Mouse (Mus musculus) erythroid progenitor cell, adult 5-6 weeks (primary cell): ENCODE measurements around the gene Syne1. TPM values are rescaled to one million over a fixed set of nuclear protein-coding genes. Genes with fewer than 3 reads are reported as not detected.
"Not testable (repeated sequence)": the region's sequence is repeated elsewhere in the genome, so short reads cannot be mapped to it uniquely, and the experiment has no call there.

Experiments
- ATAC-seq: replicated peaks from 2 replicates; pipeline ENCODE4 v1.8.0; 2016; ENCODE audit warnings: moderate number of reproducible peaks, mild to moderate bottlenecking, moderate TSS enrichment, inconsistent platforms; ENCODE audit not compliant: poor library complexity, low FRiP score, severe bottlenecking
- total RNA-seq, 2 experiments: library from RNA; stranded (forward) in 1 of 2; stranded (reverse) in 1 of 2; fragments of 150-400 nt in 1 of 2; fragments of 186-747, 209-891 nt in 1 of 2; gene quantifications; 2 replicates each; pipeline versions ENCODE4 v1.2.3 to v1.2.4; 2015 to 2017; ENCODE audit warnings: low replicate concordance in 2 of 2

Gene Syne1
- total RNA-seq, 2 experiments from 2014 or later = 36.0 to 49.8 TPM

DNA sequence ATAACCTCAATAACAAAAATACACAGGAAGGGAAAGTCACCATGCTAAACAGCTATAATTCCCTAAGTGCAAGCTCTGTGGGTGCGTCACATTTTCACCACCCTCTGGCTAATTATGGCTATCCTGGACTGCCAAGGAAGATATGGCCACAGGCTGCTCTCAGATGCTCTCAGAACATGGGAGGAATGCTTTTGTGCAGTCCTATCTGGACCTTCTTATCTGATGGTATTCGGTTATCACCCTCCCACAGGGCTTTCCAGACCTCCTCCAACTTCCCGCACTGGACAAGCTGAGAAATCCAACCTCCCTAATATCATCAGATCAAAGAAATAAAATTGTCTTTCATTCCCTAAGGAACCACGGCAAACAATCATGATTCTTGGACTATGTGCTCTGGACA lies 28.4 kb downstream of the Syne1 start:
- no peak for ATAC-seq

DNA sequence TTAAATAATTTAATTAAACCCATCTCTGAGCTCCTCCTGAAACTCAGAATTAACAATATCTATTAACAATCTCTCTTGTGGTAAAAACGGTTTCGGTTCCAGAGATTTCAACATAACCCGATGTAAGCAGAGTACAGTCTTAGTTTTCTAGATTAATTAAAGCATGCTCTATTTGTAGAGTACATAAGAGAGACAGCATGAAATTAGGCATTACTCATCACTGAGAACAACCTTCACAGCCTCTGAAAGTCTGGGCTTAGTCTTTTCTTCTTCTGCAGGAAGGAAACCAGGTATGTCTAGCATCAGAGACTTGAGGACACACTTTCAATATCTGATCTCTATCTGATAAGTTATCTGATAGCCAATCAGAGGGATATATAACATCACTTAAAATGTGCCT lies 29.0 kb downstream of the Syne1 start:
- ATAC-seq = no peak

DNA sequence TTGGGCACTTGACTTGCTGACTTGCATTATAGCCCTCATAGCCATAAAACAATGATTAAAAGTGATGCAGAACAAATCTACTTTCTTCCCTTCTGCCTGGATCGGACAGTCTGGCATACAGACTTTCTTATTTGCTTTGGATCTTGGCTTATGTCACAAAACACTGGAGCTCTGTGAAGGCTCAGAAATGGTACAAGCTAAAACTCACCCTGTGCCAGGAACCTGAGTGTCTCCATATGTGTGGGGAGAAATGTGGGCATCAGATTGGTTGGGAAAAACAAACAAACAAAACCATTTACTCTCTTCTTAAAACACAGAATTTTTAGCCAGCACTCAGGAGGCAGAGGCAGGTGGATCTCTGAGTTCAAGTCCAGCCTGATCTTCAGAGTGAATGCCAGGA lies 30.6 kb downstream of the Syne1 start:
- no peak for ATAC-seq

DNA sequence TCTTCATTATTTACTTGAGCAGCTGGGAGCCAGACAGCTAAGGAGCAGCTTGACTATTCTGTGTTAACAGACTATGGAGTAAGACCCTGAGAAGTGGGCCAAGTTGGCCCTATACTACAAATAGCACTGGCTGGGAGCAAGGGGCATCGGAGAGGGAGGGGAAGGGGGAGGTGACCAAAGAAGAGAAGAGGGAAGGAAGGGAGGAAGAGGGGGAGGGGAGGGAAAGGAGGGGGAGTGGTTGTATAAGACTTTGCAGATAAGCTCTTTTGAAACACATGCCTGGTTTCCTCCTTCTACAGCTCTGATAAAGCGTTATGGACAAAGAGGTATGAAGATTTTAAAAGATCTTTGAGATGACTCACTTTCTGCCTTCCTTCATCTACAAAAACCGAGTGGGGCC lies 36.0 kb downstream of the Syne1 start:
- ATAC-seq = no peak

DNA sequence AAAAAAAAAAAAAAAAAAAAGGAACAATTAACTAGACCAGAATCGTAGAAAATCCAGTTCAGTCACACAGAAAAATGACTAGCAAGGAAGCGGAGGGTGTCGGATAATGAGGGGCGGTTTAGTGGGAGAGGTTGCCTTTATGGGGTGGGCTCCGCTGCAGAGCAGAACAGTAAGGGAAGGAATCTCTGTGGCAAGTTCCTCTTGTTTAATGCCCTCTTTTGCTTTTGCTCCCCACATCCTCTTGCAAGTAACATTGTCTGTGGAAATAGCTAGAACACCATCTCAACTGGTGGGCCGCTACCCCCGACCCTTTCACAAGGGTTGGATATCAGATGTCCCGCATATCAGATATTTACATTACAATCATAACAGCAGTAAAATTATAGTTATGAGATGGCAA lies 37.1 kb downstream of the Syne1 start:
- no peak for ATAC-seq

DNA sequence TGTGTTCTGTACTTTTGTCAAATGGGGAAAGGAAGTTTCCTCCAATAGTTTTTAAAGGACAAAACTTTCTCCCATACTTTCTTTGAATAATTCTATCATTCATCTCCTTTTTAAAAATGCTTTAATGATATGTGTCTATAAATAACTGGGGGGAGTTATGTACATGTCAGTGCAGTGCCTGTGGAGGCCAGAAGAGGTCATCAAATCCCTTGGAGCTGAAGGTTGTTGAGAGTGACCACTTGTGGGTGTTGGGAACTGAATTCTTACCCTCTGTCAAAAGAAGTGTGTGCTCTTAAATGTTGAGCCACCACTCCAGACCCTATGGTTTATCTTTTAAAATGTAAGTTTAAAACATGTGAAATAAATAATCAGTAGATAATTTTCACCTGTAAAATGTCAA lies 39.0 kb downstream of the Syne1 start:
- no peak for ATAC-seq

DNA sequence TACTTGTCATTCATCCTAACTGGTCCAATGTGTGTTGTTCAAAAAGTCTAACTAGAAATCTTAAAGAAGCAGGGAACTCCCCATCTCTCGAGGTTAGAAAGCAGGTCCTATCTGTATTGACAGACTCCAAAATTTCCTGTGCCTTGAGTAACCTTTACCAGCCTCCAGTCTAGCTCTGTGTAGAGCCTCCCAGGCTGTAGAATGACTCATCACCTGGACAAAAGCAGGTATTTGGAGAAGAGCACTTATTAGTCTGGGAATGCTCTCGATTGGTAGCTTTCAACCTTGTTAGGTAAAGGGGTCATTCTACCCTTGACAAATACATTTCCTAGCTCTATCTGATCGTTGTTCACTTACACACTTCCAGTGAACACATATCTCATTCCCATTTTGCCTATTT lies 39.9 kb downstream of the Syne1 start:
- no peak for ATAC-seq

DNA sequence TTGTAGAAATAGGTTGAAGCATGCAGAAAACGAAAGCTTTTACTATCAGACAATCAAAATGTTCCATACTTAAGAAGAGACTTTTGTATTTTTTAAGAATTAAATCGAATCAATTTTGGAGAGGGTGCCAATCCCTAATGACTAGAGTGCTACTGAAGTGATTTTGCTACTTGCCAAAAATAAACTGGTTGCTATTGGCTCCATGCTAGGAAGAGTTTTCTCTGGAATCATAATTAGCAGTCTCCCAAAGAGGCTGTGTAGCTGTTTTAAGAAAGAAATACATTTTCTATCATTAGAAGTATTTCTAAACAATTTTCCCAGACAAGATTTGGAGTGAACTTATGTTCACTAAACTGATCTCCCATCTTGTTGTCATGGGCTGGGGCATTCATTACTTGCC lies 43.8 kb downstream of the Syne1 start:
- no peak for ATAC-seq

DNA sequence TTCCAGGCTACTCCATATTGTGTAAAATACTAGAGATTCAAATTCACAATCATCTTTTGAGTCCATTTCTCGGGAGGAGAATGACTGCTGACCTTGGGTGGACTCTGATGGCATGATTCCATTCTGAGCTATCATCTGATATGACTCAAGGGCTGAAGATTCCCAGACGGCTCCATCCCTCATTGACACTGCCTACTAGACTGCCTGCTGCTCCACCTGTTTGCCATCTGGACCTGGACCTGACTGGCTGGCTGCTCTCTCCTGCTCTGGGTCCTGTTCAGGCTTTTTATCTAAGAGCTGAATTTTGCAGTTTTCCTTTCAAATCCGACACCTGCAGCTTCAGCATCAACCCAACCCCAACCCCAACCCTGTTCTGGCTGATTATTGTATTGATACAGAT lies 46.5 kb downstream of the Syne1 start:
- ATAC-seq = no peak

DNA sequence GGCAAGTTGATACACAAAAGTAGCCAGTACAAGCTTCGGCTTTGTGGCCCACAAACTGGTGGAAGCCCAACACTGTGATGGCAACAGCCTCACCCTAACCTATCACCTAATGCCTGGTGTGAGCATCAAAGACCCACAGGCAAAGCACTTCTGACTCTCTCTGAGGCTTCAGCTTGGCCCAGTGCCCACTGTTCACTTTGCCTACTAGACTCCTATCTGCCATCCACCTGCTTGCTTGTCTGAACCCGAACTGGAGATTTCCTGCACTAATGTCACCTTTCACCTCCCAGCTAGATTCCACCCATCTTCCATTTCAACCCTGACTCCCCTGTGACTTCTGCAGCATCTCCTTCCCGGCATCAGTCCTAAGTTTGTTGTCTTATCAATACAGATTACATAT lies 47.4 kb downstream of the Syne1 start:
- no peak for ATAC-seq

DNA sequence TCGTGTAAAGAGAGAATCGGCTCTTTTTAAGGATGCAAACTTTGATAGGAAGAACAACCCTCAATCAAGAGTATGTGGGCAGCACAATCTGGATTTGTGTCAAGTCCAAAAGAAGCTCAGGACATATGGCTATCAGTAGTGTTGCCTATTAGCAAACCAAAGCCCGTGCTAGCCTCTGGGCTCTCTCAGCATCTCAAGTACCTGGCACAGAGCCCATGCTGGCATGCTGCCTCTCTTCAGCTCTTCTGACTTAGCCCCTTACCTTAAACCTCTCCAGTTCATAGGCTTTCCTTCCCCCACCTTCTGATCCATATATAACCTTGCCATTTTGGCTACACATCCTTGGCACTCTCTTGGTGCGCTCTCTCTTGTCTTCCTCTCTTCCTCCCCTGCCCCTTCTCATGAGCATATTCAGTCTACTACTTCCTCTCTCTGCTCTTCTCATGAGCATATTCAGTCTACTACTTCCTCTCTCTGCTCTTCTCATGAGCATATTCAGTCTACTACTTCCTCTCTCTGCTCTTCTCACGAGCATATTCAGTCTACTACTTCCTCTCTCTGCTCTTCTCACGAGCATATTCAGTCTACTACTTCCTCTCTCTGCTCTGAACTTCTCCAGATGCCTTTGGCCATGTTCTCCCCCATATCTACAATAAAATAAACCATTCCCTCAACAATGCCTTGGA lies 51.5 kb downstream of the Syne1 start:
- ATAC-seq = not testable (repeated sequence)

DNA sequence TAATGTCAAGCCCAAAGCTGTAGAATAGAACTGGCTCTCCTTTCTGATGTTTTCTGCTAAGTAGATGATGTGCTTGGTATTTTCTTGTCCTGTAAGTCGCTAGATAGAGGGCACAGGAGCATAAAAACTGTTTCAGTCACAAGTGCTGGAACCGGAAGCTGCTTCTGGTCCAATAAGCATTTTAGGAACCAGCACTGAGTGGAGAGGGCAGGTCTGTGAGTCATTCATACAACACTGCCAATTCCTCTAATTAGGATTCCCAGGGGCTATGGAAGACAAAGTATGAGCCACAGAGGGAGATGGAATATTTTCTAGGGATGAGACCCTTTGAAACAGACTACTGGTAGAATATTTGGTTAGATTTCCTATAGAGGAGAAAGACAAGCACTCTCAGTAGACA lies 53.4 kb downstream of the Syne1 start:
- no peak for ATAC-seq

DNA sequence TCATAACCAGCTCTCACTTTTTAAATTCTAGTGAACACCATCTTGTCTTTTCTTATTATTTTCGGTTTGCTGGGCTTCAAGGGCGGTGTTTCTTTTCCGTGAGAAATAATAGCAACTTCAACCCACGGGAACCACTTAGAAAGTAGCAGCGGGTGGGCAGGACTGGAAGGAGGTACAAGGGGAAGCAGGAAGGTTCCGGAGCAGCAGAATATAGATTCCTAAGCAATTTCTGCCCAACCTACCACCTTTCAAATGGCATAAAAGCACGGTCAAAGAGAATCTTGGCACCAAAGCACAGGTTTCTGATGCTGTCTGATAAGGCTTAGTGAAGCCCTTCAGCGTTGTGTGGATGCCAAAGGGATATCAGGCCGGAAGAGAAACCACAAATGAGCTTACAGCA lies 60.2 kb downstream of the Syne1 start:
- no peak for ATAC-seq

DNA sequence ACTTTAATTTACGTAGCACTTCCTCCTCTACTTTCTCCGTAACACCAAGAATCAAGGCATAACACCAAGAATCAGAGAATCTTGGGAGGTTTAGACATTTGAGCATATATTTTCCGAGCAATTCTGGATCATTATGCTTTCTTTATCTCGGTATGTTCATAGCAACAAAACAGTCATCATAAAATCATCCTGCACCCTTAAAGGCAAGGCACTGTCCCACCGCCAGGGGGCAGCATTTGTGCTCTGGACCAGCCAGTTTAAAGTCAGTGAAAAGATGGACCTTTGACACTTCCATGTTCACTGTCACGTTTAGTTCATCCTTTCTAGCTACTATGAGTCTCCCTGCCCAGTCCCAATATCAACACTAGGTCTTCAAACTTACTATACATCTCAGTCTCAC lies 61.3 kb downstream of the Syne1 start:
- ATAC-seq = no peak

DNA sequence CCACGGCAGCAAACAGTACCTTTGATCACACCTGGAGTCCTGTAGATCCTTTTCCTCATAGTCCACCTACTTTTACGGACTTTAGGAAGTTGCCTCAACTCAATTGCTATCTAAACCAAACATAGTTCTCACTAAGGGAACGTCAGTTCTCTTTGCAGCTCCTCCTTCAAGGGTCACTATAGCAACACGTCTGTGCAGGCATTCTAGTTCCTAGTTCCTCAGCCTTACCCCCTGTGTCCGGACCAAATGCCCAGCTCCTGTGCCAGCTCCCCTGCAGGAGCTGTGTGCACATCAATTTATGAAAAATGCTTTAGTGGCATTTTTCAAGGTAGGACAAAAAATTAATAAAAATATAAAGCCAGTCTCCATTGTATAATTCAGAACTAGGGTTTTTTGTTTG lies 63.2 kb downstream of the Syne1 start:
- ATAC-seq = no peak

DNA sequence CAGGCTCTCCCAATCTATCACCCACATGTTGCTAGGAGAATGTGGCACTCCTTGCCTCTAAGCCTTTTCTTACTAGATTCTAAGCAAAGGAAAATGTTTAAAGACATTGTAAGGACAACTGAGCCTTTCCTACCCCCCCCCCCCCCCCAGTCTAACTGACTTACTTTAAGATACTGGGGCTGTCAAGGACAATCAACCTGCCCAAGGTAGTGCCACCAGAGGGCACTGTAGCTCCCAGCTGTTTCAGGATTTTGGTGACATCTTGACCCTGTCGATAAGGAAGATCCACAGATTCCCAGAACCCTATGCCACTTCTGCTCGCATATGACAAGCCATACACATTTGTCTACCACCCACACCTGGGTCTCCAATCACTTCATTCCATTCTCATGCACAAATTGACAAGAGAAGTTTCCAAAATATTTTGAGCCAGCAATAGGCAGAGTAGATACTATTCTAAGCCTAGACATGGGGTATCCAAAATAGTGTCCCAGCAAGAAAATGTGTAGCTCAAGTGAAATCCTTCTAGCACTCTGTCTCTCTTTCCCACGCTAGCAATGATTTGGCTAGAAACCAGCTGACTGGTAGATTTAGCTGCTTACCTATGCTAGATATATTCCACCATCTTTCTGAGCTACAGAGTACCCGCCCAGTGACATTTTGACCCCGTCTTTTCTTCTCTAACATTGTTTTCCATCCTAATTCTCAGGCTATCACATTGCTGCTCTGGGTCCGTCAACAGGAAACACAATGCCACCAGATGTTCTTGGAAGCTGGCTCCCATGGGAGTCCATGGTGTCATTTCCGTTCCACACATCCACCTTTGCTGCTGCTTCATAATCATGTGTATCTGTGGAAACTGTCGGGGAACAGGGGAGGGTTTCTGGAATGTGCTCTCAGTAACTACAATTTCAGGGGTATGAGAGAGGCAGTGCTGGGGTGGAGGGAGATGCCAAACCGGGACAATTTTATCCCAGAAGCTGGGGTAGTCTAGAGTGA lies 70.4 kb downstream of the Syne1 start:
- ATAC-seq = no peak

DNA sequence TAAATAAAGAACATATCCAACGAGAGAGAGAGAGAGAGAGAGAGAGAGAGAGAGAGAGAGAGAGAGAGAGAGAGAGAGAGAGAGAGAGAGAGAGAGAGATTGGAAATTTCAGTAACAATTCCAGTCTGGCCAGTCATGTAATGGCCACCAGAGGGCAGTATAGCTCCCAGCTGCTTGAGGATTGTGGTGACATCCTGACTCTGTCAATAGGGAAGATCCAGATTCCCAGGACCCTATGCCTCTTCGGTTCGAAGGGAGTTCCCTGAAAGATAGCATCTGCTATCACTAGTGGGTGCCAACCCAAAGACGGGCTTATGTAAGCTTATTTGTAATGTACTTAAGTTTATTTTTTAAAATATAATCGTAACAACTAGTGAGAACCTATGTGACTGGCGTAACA lies 71.2 kb downstream of the Syne1 start:
- no peak for ATAC-seq

DNA sequence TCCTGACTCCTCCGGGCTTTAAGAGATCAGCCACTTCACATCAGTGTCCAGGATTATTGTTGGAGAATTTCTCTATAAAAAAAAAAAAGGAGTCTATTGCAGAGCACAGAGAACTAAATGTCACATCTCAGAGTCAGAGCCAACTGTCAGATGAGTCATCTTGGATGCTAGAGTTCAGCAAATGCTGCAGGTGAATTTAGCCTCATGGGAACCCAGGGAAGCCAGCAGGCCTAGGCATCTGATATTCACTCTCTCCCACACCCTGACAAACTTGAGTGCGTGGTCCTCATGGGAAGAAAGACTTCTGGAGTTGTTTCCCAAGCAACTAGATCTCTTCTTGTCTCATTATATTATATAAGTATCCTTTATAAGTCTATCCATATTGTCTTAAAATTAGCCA lies 82.6 kb downstream of the Syne1 start:
- no peak for ATAC-seq

DNA sequence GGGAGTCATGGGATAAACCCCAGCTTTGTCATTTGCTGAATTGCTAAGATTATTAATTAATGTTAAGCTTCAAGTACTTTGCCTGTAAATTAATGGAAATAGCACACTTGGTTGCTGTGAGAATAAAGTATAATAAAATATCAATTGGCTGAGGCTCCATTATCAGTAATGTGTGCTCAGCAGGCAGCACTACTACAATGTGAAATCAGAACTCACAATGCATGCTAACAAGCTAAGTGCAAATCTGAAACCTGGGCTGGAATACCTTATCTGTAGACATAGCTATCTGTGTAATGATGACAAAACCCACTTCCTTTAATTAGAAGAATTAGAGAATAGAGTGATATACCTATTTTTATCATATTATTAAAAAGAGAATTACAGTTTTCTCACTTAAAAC lies 97.5 kb downstream of the Syne1 start:
- ATAC-seq = no peak

DNA sequence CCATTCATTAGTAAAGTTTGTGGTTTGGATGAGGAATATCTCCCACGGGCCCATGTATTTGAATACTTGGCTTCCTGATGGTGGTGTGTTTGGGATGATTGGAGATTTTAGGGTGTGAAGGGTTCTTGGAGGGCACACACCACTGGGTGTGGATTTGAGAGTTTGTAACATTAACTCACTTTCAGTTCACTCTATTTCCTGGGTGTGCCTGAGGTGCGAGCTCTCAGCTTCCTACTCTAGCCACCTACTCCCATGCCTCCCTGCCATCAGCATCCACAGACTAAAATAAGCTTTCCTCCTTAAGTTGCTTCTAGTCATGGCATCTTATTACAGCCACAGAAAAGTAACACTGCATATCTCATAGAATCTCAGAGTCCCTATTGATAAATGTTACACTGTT lies 101.3 kb downstream of the Syne1 start:
- ATAC-seq = no peak

DNA sequence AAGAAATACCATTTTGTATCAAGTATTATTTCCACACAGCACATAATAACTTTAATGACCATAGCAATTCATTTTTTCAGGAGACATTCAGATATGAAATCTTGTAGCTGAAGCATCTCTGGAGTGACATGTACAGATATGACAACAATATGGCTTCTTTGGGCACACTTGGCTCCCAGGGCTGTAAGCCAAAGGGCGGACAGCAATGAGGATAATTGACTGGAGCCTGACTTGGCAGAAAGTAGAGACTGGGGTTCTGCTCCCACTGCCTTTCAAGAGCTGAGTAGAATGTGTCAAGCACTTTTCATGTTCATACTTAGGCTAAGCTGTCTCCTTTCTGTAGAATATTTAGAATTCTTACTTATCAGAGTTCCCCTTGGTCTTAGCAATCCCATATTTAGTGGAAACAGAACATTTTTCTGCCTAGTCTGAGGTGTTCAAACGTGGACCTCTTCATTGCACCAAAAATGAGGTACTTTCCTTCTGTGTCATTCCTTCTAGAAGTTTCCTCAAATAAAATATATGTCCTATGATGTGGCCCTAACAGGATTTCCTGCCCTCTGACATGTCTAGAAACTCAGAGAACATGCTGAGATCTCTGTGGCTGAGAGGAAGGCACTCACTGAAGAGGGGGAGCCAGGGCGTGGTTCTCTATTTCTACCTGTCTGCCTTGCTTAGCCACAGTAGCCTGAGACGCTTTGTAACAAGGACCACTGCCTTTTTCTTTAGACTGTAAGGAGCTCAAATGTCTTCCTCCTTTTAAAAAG lies 103.1 kb downstream of the Syne1 start:
- ATAC-seq = no peak
